Mouse (Mus musculus): Measurements from ENCODE around the gene Srd5a3.

DNA sequence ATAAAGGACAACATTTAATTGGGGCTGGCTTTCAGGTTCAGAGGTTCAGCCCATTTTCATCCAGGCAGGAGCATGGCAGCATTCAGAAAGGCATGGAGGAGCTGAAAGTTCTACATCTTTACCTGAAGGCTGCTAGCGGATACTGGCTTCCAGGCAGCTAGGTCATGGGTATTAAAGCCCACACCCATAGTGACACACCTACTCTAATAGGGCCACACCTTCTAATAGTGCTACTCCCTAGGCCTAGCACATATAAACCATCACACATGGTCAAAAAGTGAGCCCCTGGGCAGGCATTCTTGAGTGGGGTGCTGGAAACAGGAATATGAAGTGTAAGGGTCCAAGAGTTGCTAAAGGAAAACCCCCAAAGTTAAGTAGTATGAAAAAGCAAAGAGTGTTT is 2.5 kb upstream of the Srd5a3 start:
- TF ChIP-seq CTCF (conservative IDR thresholded peaks at IDR 0.05; ENCODE audit: insufficient read depth, insufficient read length, low read depth, low read length) = no peak
- TF ChIP-seq POLR2A (IDR thresholded peaks at IDR 0.05; ENCODE audit: low read depth, low read length) = no peak

All from kidney, adult 2 months (tissue).